Mouse (Mus musculus) kidney, postnatal 10 days (tissue): Measurements from ENCODE around the gene Psg29.

ENCODE experiments used
- DNase-seq: peaks from one replicate; pipeline ENCODE4 v3.0.0; 2021; ENCODE audit warnings: mixed read lengths

Psg29 gene

DNA sequence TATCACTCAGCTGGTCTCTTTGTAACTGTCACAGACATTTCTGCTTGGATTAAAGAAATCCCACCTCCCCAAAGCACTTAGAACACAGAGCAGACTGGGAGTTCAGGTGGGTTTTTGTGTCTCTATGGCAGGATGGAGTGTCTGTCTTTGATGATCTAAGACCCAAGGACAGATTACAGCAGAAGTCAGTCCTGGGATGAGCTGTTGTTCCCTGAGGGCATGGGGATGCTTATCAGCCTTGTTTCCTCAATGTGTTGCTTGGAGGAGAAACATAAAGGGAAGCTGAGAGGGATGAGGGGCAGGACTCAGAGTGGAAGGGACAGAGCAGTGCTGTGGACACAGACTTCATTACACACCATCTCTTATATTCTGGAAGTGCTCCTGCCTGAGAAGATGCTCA, at the start of gene Psg29:
TSS of gene Psg29 (plus strand) at position 301 of the 400 bp plus-strand sequence.
- DNase-seq = no peak

DNA sequence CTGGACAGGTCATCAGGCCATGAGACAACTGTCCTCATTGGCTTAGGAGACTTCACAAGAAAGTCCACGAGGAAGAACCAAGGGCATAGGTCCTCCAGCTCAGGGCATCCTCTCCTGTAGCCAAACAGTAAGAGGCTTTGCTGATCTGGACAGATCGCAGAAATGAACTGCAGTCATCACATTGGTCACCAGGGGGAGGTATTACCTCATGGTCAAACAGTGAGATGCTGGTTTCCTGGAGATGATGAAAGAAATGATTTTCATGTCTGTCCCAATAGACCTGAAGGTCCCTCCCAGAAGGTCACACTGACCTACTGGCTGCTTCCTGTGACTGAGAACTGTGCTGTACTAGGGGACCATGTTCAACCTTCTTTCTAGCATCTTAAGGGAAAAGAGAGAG, 47.6 kb upstream of the Psg29 start:
- peak; percentile 71 for DNase-seq

DNA sequence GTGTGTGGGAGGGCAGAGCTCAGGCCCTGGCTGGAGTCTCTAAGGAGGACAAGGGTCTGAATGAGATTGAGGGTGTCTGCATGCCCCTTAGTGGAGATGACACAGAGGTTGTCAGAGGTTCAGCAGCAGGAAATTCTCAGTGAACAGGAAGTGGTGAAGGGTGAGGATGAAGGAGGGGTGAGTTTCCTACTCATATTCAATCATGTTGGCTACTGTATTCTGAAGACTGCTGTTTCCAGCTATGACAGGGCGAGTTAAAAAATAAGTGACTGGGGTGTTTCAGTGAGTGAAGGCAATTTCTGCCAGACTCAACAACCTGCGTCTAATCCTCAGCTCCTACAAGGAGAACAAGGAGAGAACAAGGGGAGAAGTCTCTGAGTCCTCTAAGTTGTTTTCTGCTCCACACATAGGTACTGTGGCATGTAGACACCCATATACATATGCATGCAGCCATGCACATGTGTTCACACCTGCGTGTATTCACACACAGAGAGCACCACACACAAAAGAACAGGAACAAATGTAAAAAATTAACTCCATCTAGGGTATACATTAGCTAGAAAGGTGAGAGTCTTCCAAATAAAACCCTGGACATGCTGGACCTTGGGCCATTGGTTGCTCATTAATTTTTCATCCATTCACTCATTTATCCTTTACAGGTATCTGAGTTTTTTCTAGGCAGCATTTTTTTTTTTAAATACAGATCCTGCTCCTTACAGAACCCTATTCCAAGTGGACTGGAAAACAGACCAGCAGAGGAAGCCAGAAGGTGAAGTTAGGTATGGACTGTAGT, 46.2 kb upstream of the Psg29 start:
- DNase-seq = no peak

DNA sequence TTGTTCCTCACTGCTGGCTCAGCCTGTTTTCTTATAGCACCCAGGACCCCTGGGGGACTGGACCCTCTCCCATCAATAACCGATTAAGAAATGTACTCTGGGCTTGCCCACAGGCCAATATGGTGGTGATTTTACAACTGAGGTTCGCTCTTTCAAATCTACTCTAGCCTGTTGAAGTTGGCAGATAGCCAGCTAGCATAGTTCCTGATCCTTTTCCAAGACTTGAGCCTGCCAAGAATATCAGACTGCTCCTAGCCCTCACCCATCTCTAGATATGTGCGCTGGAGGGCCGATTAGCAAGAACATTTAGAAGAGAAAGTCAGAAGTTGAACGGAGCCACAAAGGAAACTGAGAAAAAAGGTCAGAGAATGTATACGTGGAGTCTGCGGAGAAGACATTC, 44.3 kb upstream of the Psg29 start:
- peak; percentile 27 for DNase-seq

DNA sequence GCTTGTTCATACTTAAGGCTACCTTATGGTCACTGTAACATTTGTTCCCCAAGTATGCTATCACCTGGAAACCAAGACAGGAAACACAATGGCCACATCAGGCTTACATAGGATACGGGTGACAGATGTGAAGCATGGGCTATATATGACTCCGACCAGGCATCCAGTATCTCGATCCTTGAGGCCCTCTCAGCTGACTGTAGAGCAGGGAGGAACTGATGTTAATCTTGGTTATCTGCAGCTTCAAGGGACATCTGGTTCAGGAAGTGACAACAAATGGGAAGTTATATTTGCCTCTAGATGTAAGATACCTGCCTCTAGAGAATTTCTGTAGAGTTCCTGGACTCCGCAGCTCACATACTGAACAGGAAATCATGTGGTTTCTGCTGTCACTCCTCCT, 31.4 kb upstream of the Psg29 start:
- no peak for DNase-seq

DNA sequence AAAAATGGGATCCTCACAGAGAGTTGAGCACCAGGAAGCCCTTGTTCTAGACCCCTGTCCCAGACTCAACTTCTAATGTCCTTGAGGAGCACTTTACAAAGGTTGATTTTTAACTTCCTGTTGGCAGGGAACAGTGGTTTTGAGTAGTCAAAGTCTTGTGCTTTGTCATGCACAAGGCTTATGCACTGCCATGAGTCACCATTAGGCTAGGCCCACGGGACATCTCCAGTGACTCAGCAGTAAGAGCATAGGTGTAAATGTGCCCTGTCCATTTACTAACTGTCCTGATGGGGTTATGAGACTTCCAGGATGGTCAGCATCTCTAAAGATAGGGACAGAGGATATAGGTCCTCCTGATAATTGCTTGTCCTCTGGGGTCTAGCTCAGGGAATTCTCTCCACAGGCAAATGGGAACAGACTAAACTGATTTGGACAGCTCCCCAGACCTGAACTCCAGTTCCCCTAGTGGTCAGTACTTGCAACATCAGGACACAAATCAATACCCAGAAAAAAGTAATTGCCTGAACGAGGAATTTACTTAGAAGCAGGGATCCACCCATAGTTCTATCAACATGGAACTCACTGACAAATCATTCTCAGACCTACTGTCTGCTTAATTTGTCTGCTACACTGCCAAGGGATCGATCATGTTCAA, 2.4 kb downstream of the Psg29 start:
- no peak for DNase-seq
